Mouse (Mus musculus): ENCODE data around the gene Gm2115.

GRCm38 (mm10) chr7:84623718-84624117 lies 95.0 kb downstream of the Gm2115 start:
- TF ChIP-seq JUND (conservative IDR thresholded peaks at IDR 0.05; ENCODE audit: low read depth, low read length) = no peak
- TF ChIP-seq E2F4 (IDR thresholded peaks at IDR 0.05; ENCODE audit: insufficient replicate concordance, low read depth, low read length) = no peak
- no peak for TF ChIP-seq POLR2A (IDR thresholded peaks at IDR 0.05; ENCODE audit: low read depth, low read length)
- TF ChIP-seq NRF1 (IDR thresholded peaks at IDR 0.05; ENCODE audit: low read depth, low read length) = no peak
- TF ChIP-seq TBP (conservative IDR thresholded peaks at IDR 0.05; ENCODE audit: low read depth, low read length) = no peak

All from CH12.LX (cell line).